Mouse (Mus musculus) heart, postnatal 0 days (tissue): ENCODE results near the gene Allc. TPM values are rescaled to one million over a fixed set of nuclear protein-coding genes. Genes with fewer than 3 reads are reported as not detected.

Experiments used
- ATAC-seq: fragments of 200-750 bp; cut with Nextera tagmentation; 2 replicates; pipeline ENCODE4 v1.8.0; 2017; ENCODE audit warnings: low read depth, moderate number of reproducible peaks, moderate library complexity; ENCODE audit not compliant: insufficient read depth
- DNase-seq: peaks from one replicate; pipeline ENCODE4 v3.0.0-alpha.2; 2016; ENCODE audit warnings: low spot score
- H3K27ac ChIP-seq: fragments of 300-500 bp; sonication (generic); 2 replicates; pipeline ENCODE4 v1.5.1; 2014; ENCODE audit warnings: low read depth, mild to moderate bottlenecking
- H3K27me3 ChIP-seq: fragments of 300-500 bp; sonication (generic); 2 replicates; pipeline ENCODE4 v1.6.1; 2014; ENCODE audit warnings: low read length, mixed read lengths; ENCODE audit not compliant: control insufficient read depth, insufficient read depth
- H3K36me3 ChIP-seq: fragments of 300-500 bp; sonication (generic); replicated peaks from 2 replicates; pipeline ENCODE4 v1.6.1; 2014; ENCODE audit warnings: low read length, mixed read lengths; ENCODE audit not compliant: control insufficient read depth, insufficient read depth
- H3K4me1 ChIP-seq: fragments of 300-500 bp; sonication (generic); 2 replicates; pipeline ENCODE4 v1.6.1; 2014; ENCODE audit warnings: antibody characterized with exemption; ENCODE audit not compliant: control insufficient read depth, insufficient read depth
- H3K4me2 ChIP-seq: fragments of 300-500 bp; sonication (generic); 2 replicates; pipeline ENCODE4 v1.6.1; 2014; ENCODE audit warnings: low read depth, mild to moderate bottlenecking, low read length, moderate library complexity
- H3K4me3 ChIP-seq: fragments of 300-500 bp; sonication (generic); 2 replicates; pipeline ENCODE4 v1.5.1; 2014; ENCODE audit warnings: low read depth, low read length
- H3K9ac ChIP-seq: fragments of 300-500 bp; sonication (generic); replicated peaks from 2 replicates; pipeline ENCODE4 v1.6.1; 2014; ENCODE audit warnings: low read depth, low read length, mixed read lengths
- H3K9me3 ChIP-seq: fragments of 300-500 bp; sonication (generic); replicated peaks from 2 replicates; pipeline ENCODE4 v1.6.1; 2016; ENCODE audit warnings: low read length; ENCODE audit not compliant: control insufficient read depth
- CTCF ChIP-seq: IDR thresholded peaks from 2 replicates; pipeline ENCODE4 v1.5.1; 2016; ENCODE audit warnings: antibody characterized with exemption, control low read depth, low read depth
- EP300 ChIP-seq: IDR thresholded peaks from 2 replicates; pipeline ENCODE4 v1.6.1; 2016; ENCODE audit warnings: antibody characterized with exemption, low read depth
- WGBS: fragments of 180-500 bp; shearing (Covaris S2); extraction: QIAGEN DNeasy Blood & Tissue Kit; methylation state at CpG from one replicate; pipeline ENCODE4 v1.1.7; 2014; 5-methylcytosine and 5-hydroxymethylcytosine counted together
- polyA plus RNA-seq: library from polyadenylated mRNA; unstranded; fragments of >200 nt; fragmentation: Nextera tagmentation; extraction: Ambion mirVana; gene quantifications from 2 replicates; pipeline ENCODE4 v1.2.1, GENCODE M21; 2015
- total RNA-seq: library from RNA; depleted of rRNA; stranded (reverse); fragments of >200 nt; gene quantifications from 2 replicates; pipeline ENCODE4 v1.2.3, GENCODE M21; 2014; ENCODE audit warnings: low replicate concordance; rRNA removed

The Allc gene
- total and polyA plus RNA-seq, 2 experiments from 2014 or later, result not detected

- no peaks in the 10 kb centered on the region for H3K36me3 ChIP-seq
- ATAC-seq (no peak), DNase-seq (no peak)
- H3K27me3 ChIP-seq, result 0 out of 2 replicates have a peak, but pooled peaks cover 4% of the 10 kb centered on the region
- H3K9me3 ChIP-seq, result no peaks in the 10 kb centered on the region
- H3K4me3 ChIP-seq, result no peak overlapping the region
- no peak overlapping the region for H3K27ac ChIP-seq
- TF ChIP-seq EP300, result no peak
- TF ChIP-seq CTCF, result no peak
- 48% methylated on average over 18 of the region's 18 CpGs for WGBS
- 0 out of 2 replicates have a peak overlapping the region, but pooled peaks have one; percentile 15 for H3K4me2 ChIP-seq
- no peaks in the 10 kb centered on the region for H3K4me1 ChIP-seq
- no peak overlapping the region for H3K9ac ChIP-seq
Observed at GRCm38 (mm10) chr12:28551775-28552174, 30.5 kb downstream of the Allc start.

- 28% methylated on average over 4 of the region's 4 CpGs for WGBS
- H3K36me3 ChIP-seq, result no peaks in the 10 kb centered on the region
- H3K4me1 ChIP-seq, result no peaks in the 10 kb centered on the region
- no peak overlapping the region for H3K4me3 ChIP-seq
- ATAC-seq (no peak), DNase-seq (no peak)
- H3K27ac ChIP-seq, result no peak overlapping the region
- no peak for TF ChIP-seq EP300
- TF ChIP-seq CTCF, result no peak
- H3K9ac ChIP-seq, result no peak overlapping the region
- 0 out of 2 replicates have a peak, but pooled peaks cover 4% of the 10 kb centered on the region for H3K27me3 ChIP-seq
- no peak overlapping the region for H3K4me2 ChIP-seq
- no peaks in the 10 kb centered on the region for H3K9me3 ChIP-seq
Observed at GRCm38 (mm10) chr12:28548887-28549286, 33.4 kb downstream of the Allc start.

- ATAC-seq (no peak), DNase-seq (no peak)
- no peaks in the 10 kb centered on the region for H3K4me1 ChIP-seq
- TF ChIP-seq CTCF (no peak), EP300 (no peak)
- H3K9ac ChIP-seq, result no peak overlapping the region
- WGBS, result 8% methylated on average over 1 of the region's 1 CpGs
- no peak overlapping the region for H3K4me2 ChIP-seq
- no peaks in the 10 kb centered on the region for H3K36me3 ChIP-seq
- no peak overlapping the region for H3K4me3 ChIP-seq
- no peaks in the 10 kb centered on the region for H3K9me3 ChIP-seq
- H3K27ac ChIP-seq, result no peak overlapping the region
- H3K27me3 ChIP-seq, result no peaks in the 10 kb centered on the region
Observed at GRCm38 (mm10) chr12:28514264-28514775, 68.0 kb downstream of the Allc start.

- no peaks in the 10 kb centered on the region for H3K9me3 ChIP-seq
- no peak overlapping the region for H3K9ac ChIP-seq
- H3K4me1 ChIP-seq, result no peaks in the 10 kb centered on the region
- no peak overlapping the region for H3K4me2 ChIP-seq
- no peak overlapping the region for H3K27ac ChIP-seq
- H3K36me3 ChIP-seq, result no peaks in the 10 kb centered on the region
- 38% methylated on average over 5 of the region's 5 CpGs for WGBS
- no peaks in the 10 kb centered on the region for H3K27me3 ChIP-seq
- no peak for TF ChIP-seq CTCF
- TF ChIP-seq EP300, result no peak
- DNase-seq, result no peak
- ATAC-seq, result no peak
- H3K4me3 ChIP-seq, result no peak overlapping the region
Observed at GRCm38 (mm10) chr12:28509699-28510280, 72.5 kb downstream of the Allc start.

Other genes with a start within 250 kb of the Allc start
- not detected in 2 replicates for gene Dcdc2c, start 30.1 kb downstream of the Allc start, total RNA-seq
- not detected in 2 replicates for gene Dcdc2c, start 30.1 kb downstream of the Allc start, polyA plus RNA-seq
- gene Colec11, start 40.9 kb upstream of the Allc start, total RNA-seq, result 11.2 and 18.4 TPM in 2 replicates
- 28.1 and 29.4 TPM in 2 replicates for gene Colec11, start 40.9 kb upstream of the Allc start, polyA plus RNA-seq
- gene Rps7, start 53.4 kb upstream of the Allc start, total RNA-seq, result 684 and 717 TPM in 2 replicates
- 419 and 457 TPM in 2 replicates for gene Rps7, start 53.4 kb upstream of the Allc start, polyA plus RNA-seq
- 4.1 and 17.7 TPM in 2 replicates for gene Rnaseh1, start 67.1 kb upstream of the Allc start, total RNA-seq
- 11.6 and 12.6 TPM in 2 replicates for gene Rnaseh1, start 67.1 kb upstream of the Allc start, polyA plus RNA-seq
- 4.4 and 15.8 TPM in 2 replicates for gene Adi1, start 92.7 kb upstream of the Allc start, total RNA-seq
- gene Adi1, start 92.7 kb upstream of the Allc start, polyA plus RNA-seq, result 37.0 and 38.4 TPM in 2 replicates
- gene Trappc12, start 167.9 kb upstream of the Allc start, total RNA-seq, result 41.4 and 43.4 TPM in 2 replicates
- 21.6 and 21.7 TPM in 2 replicates for gene Trappc12, start 167.9 kb upstream of the Allc start, polyA plus RNA-seq
- gene Eipr1, start 169.3 kb upstream of the Allc start, total RNA-seq, result 29.3 and 32.0 TPM in 2 replicates
- gene Eipr1, start 169.3 kb upstream of the Allc start, polyA plus RNA-seq, result 13.0 and 16.4 TPM in 2 replicates